Mouse (Mus musculus) limb, embryonic 14.5 days (tissue): ENCODE results near the gene Nmb. TPM values are rescaled to one million over a fixed set of nuclear protein-coding genes. Genes with fewer than 3 reads are reported as not detected.

Experiments used
- ATAC-seq: fragments of 200-750 bp; cut with Nextera tagmentation; 2 replicates; pipeline ENCODE4 v1.8.0; 2017; ENCODE audit warnings: low read depth, moderate number of reproducible peaks, moderate TSS enrichment; ENCODE audit not compliant: low FRiP score
- DNase-seq: peaks from one replicate; pipeline ENCODE4 v3.0.0-alpha.2; 2015; ENCODE audit warnings: low spot score
- H3K27ac ChIP-seq: fragments of 300-500 bp; sonication (generic); replicated peaks from 2 replicates; pipeline ENCODE4 v1.5.1; 2014; ENCODE audit warnings: low read depth, mild to moderate bottlenecking, low read length, moderate library complexity, mixed read lengths
- H3K27me3 ChIP-seq: fragments of 300-500 bp; sonication (generic); 2 replicates; pipeline ENCODE4 v1.6.1; 2014; ENCODE audit warnings: low read length, mixed read lengths; ENCODE audit not compliant: control insufficient read depth, insufficient read depth
- H3K36me3 ChIP-seq: fragments of 300-500 bp; sonication (generic); 2 replicates; pipeline ENCODE4 v1.6.1; 2014; ENCODE audit warnings: mild to moderate bottlenecking, low read length, moderate library complexity, mixed read lengths; ENCODE audit not compliant: control insufficient read depth, insufficient read depth
- H3K4me1 ChIP-seq: fragments of 300-500 bp; sonication (generic); 2 replicates; pipeline ENCODE4 v1.6.1; 2014; ENCODE audit warnings: antibody characterized with exemption, low read length, mixed read lengths; ENCODE audit not compliant: control insufficient read depth, insufficient read depth
- H3K4me2 ChIP-seq: fragments of 300-500 bp; sonication (generic); replicated peaks from 2 replicates; pipeline ENCODE4 v1.6.1; 2014; ENCODE audit warnings: low read depth, mild to moderate bottlenecking, low read length, moderate library complexity; ENCODE audit not compliant: severe bottlenecking
- H3K4me3 ChIP-seq: fragments of 300-500 bp; sonication (generic); replicated peaks from 2 replicates; pipeline ENCODE4 v1.5.1; 2014; ENCODE audit warnings: low read length
- H3K9ac ChIP-seq: fragments of 300-500 bp; sonication (generic); 2 replicates; pipeline ENCODE4 v1.6.1; 2014; ENCODE audit warnings: mild to moderate bottlenecking, low read depth, low read length, moderate library complexity; ENCODE audit not compliant: severe bottlenecking
- H3K9me3 ChIP-seq: fragments of 300-500 bp; sonication (generic); 2 replicates; pipeline ENCODE4 v1.6.1; 2016; ENCODE audit warnings: low read length; ENCODE audit not compliant: control insufficient read depth
- POLR2A ChIP-seq: fragments of 200-500 bp; IDR thresholded peaks from 2 replicates; pipeline ENCODE4 v1.8.0; 2012; ENCODE audit warnings: inconsistent platforms, mild to moderate bottlenecking, moderate library complexity, borderline replicate concordance; ENCODE audit not compliant: insufficient read depth, insufficient read length; ENCODE audit errors: extremely low read depth
- WGBS: fragments of 180-500 bp; shearing (Covaris S2); extraction: QIAGEN DNeasy Blood & Tissue Kit; methylation state at CpG from one replicate; pipeline ENCODE4 v1.1.7; 2014; 5-methylcytosine and 5-hydroxymethylcytosine counted together
- polyA plus RNA-seq, 2 experiments: library from polyadenylated mRNA; depleted of rRNA in 1 of 2; stranded (reverse) in 1 of 2; unstranded in 1 of 2; fragments of >200 nt; fragmentation: Nextera tagmentation in 1 of 2; extraction: Ambion mirVana in 1 of 2; gene quantifications; 2 replicates each; pipeline versions ENCODE4 v1.2.1 to v1.2.3; 2012 to 2014

Nmb gene
- polyA plus RNA-seq, 2 experiments = 4.9 to 8.3 TPM

- no peak for TF ChIP-seq POLR2A
- ATAC-seq (no peak), DNase-seq (no peak)
- Histone ChIP-seq H3K36me3 (peaks cover 42% of the 10 kb centered on the region), H3K4me1 (peaks cover 12% of the 10 kb centered on the region), H3K4me3 (no peak overlapping the region), H3K9me3 (no peaks in the 10 kb centered on the region), H3K9ac (peak overlapping the region; percentile 29; the same call in 1 of the 2 replicates), H3K27me3 (no peaks in the 10 kb centered on the region), H3K4me2 (no peak overlapping the region), H3K27ac (peak overlapping the region; percentile 75)
- WGBS = 77% methylated on average over 13 of the region's 13 CpGs
These were observed 15.0 kb downstream of the Nmb start for GRCm38 (mm10) chr7:80889841-80890241.

GRCm38 (mm10) chr7:80889021-80889511 is 15.8 kb downstream of the Nmb start:
- Histone ChIP-seq H3K4me3 (no peak overlapping the region), H3K4me2 (no peak overlapping the region), H3K27me3 (no peaks in the 10 kb centered on the region), H3K9me3 (no peaks in the 10 kb centered on the region), H3K4me1 (peaks cover 12% of the 10 kb centered on the region), H3K9ac (0 out of 2 replicates have a peak overlapping the region, but pooled peaks have one; percentile 29), H3K36me3 (peaks cover 38% of the 10 kb centered on the region), H3K27ac (peak overlapping the region; percentile 87)
- DNase-seq (peak; percentile 90), ATAC-seq (peak; percentile 91)
- WGBS = 36% methylated on average over 9 of the region's 9 CpGs
- TF ChIP-seq POLR2A = no peak

GRCm38 (mm10) chr7:80888595-80888994 is 16.3 kb downstream of the Nmb start:
- 72% methylated on average over 7 of the region's 7 CpGs for whole genome bisulfite sequencing
- ATAC-seq (no peak), DNase-seq (no peak)
- Histone ChIP-seq H3K27me3 (no peaks in the 10 kb centered on the region), H3K9me3 (no peaks in the 10 kb centered on the region), H3K27ac (peak overlapping the region; percentile 87), H3K9ac (no peak overlapping the region), H3K36me3 (peaks cover 34% of the 10 kb centered on the region), H3K4me1 (peaks cover 12% of the 10 kb centered on the region), H3K4me2 (no peak overlapping the region), H3K4me3 (no peak overlapping the region)
- no peak for TF ChIP-seq POLR2A

- H3K4me3 ChIP-seq = no peak overlapping the region
- DNase-seq (no peak), ATAC-seq (no peak)
- peaks cover 6% of the 10 kb centered on the region; the same call in 1 of the 2 replicates for H3K36me3 ChIP-seq
- H3K9ac ChIP-seq = no peak overlapping the region
- H3K4me1 ChIP-seq = peaks cover 16% of the 10 kb centered on the region
- TF ChIP-seq POLR2A = no peak
- no peak overlapping the region for H3K4me2 ChIP-seq
- no peak overlapping the region for H3K27ac ChIP-seq
- H3K27me3 ChIP-seq = no peaks in the 10 kb centered on the region
- 19% methylated on average over 1 of the region's 1 CpGs for WGBS
- no peaks in the 10 kb centered on the region for H3K9me3 ChIP-seq
These were observed 19.2 kb downstream of the Nmb start for GRCm38 (mm10) chr7:80885666-80886065.

- Histone ChIP-seq H3K9ac (no peak overlapping the region), H3K27me3 (no peaks in the 10 kb centered on the region), H3K4me2 (peak overlapping the region; percentile 43), H3K9me3 (no peaks in the 10 kb centered on the region), H3K27ac (no peak overlapping the region), H3K4me1 (0 out of 2 replicates have a peak, but pooled peaks cover 4% of the 10 kb centered on the region), H3K4me3 (peak overlapping the region; percentile 17), H3K36me3 (peaks cover 2% of the 10 kb centered on the region; the same call in 1 of the 2 replicates)
- DNase-seq = peak; percentile 91
- TF ChIP-seq POLR2A = no peak
- 24% methylated on average over 14 of the region's 14 CpGs for WGBS
- peak; percentile 84 for ATAC-seq
These were observed 21.9 kb downstream of the Nmb start for GRCm38 (mm10) chr7:80882830-80883505.
